Mouse (Mus musculus): ENCODE results near the gene Irf9.

GRCm38 (mm10) chr14:55603633-55604576 is 534 bp downstream of the Irf9 start:
- TF ChIP-seq CTCF (IDR thresholded peaks at IDR 0.05; ENCODE audit: low read depth) (peak; percentile 97), EP300 (optimal IDR thresholded peaks at IDR 0.05) (peak; percentile 34)

All from stomach, postnatal 0 days (tissue).